Mouse (Mus musculus) liver, embryonic 16.5 days (tissue): ENCODE data around the gene Gp1ba. TPM values are rescaled to one million over a fixed set of nuclear protein-coding genes. Genes with fewer than 3 reads are reported as not detected.

Experiments used
- ATAC-seq: fragments of 200-750 bp; cut with Nextera tagmentation; 2 replicates; pipeline ENCODE4 v1.8.0; 2017; ENCODE audit warnings: low read depth, mild to moderate bottlenecking, moderate number of reproducible peaks, moderate library complexity
- H3K27ac ChIP-seq: fragments of 300-500 bp; sonication (generic); 2 replicates; pipeline ENCODE4 v1.5.1; 2014; ENCODE audit warnings: mild to moderate bottlenecking, low read length
- H3K27me3 ChIP-seq: fragments of 300-500 bp; sonication (generic); 2 replicates; pipeline ENCODE4 v1.6.1; 2014; ENCODE audit warnings: low read depth, low read length, mixed read lengths; ENCODE audit not compliant: control insufficient read depth, insufficient read depth
- H3K36me3 ChIP-seq: fragments of 300-500 bp; sonication (generic); 2 replicates; pipeline ENCODE4 v1.6.1; 2014; ENCODE audit warnings: mild to moderate bottlenecking; ENCODE audit not compliant: control insufficient read depth, insufficient read depth
- H3K4me1 ChIP-seq: fragments of 300-500 bp; sonication (generic); 2 replicates; pipeline ENCODE4 v1.6.1; 2014; ENCODE audit warnings: low read depth, low read length, mixed read lengths; ENCODE audit not compliant: control insufficient read depth
- H3K4me2 ChIP-seq: fragments of 300-500 bp; sonication (generic); 2 replicates; pipeline ENCODE4 v1.6.1; 2014; ENCODE audit warnings: low read depth, low read length, mixed read lengths
- H3K4me3 ChIP-seq: fragments of 300-500 bp; sonication (generic); 2 replicates; pipeline ENCODE4 v1.5.1; 2014; ENCODE audit warnings: low read depth, mild to moderate bottlenecking, low read length
- H3K9ac ChIP-seq: fragments of 300-500 bp; sonication (generic); 2 replicates; pipeline ENCODE4 v1.6.1; 2014; ENCODE audit warnings: low read depth, low read length
- H3K9me3 ChIP-seq: fragments of 300-500 bp; sonication (generic); replicated peaks from 2 replicates; pipeline ENCODE4 v1.6.1; 2016; ENCODE audit warnings: low read length; ENCODE audit not compliant: control insufficient read depth
- WGBS: fragments of 180-500 bp; shearing (Covaris S2); extraction: QIAGEN DNeasy Blood & Tissue Kit; methylation state at CpG from one replicate; pipeline ENCODE4 v1.1.7; 2014; ENCODE audit not compliant: insufficient replicate concordance; 5-methylcytosine and 5-hydroxymethylcytosine counted together
- polyA plus RNA-seq: library from polyadenylated mRNA; unstranded; fragments of >200 nt; fragmentation: Nextera tagmentation; extraction: Ambion mirVana; gene quantifications from 2 replicates; pipeline ENCODE4 v1.2.1, GENCODE M21; 2015

Gp1ba gene
- polyA plus RNA-seq, 1 experiment from 2014 or later, result 3.9 TPM

- no peaks in the 10 kb centered on the region for H3K9me3 ChIP-seq
- H3K4me1 ChIP-seq, result peaks cover 20% of the 10 kb centered on the region
- peaks cover 2% of the 10 kb centered on the region; the same call in 1 of the 2 replicates for H3K27me3 ChIP-seq
- H3K9ac ChIP-seq, result no peak overlapping the region
- no peak overlapping the region for H3K4me2 ChIP-seq
- H3K36me3 ChIP-seq, result peaks cover 14% of the 10 kb centered on the region
- WGBS, result 62% methylated on average over 8 of the region's 8 CpGs
- no peak overlapping the region for H3K4me3 ChIP-seq
- H3K27ac ChIP-seq, result no peak overlapping the region
- no peak for ATAC-seq
Observed at GRCm38 (mm10) chr11:70658942-70659341, 20.0 kb downstream of the Gp1ba start.

GRCm38 (mm10) chr11:70660571-70660970, 21.6 kb downstream of the Gp1ba start:
- ATAC-seq, result no peak
- Histone ChIP-seq H3K36me3 (peaks cover 24% of the 10 kb centered on the region), H3K9me3 (no peaks in the 10 kb centered on the region), H3K27me3 (peaks cover 2% of the 10 kb centered on the region; the same call in 1 of the 2 replicates), H3K9ac (no peak overlapping the region), H3K4me2 (no peak overlapping the region), H3K4me1 (peaks cover 14% of the 10 kb centered on the region), H3K27ac (no peak overlapping the region), H3K4me3 (no peak overlapping the region)
- WGBS, result 77% methylated on average over 8 of the region's 8 CpGs

- 83% methylated on average over 8 of the region's 8 CpGs for WGBS
- H3K36me3 ChIP-seq, result peaks cover 24% of the 10 kb centered on the region
Observed at GRCm38 (mm10) chr11:70663101-70663500, 24.2 kb downstream of the Gp1ba start.

GRCm38 (mm10) chr11:70663957-70664356, 25.0 kb downstream of the Gp1ba start:
- H3K4me1 ChIP-seq, result peaks cover 13% of the 10 kb centered on the region
- H3K4me2 ChIP-seq, result no peak overlapping the region
- WGBS, result 81% methylated on average over 6 of the region's 6 CpGs
- no peak for ATAC-seq
- no peak overlapping the region for H3K9ac ChIP-seq
- peaks cover 24% of the 10 kb centered on the region for H3K36me3 ChIP-seq
- no peak overlapping the region for H3K4me3 ChIP-seq
- H3K27ac ChIP-seq, result no peak overlapping the region
- H3K9me3 ChIP-seq, result no peaks in the 10 kb centered on the region
- H3K27me3 ChIP-seq, result no peaks in the 10 kb centered on the region

More at GRCm38 (mm10) chr11:70663101-70663500, 24.2 kb downstream of the Gp1ba start:
- Histone ChIP-seq H3K4me2 (no peak overlapping the region), H3K27ac (no peak overlapping the region), H3K27me3 (no peaks in the 10 kb centered on the region), H3K9ac (no peak overlapping the region), H3K4me1 (peaks cover 10% of the 10 kb centered on the region), H3K9me3 (no peaks in the 10 kb centered on the region), H3K4me3 (no peak overlapping the region)
- ATAC-seq, result no peak

- H3K36me3 ChIP-seq, result peaks cover 24% of the 10 kb centered on the region
- no peak for ATAC-seq
Observed at GRCm38 (mm10) chr11:70664741-70665140, 25.8 kb downstream of the Gp1ba start.

GRCm38 (mm10) chr11:70666687-70667086, 27.8 kb downstream of the Gp1ba start:
- Histone ChIP-seq H3K4me2 (0 out of 2 replicates have a peak overlapping the region, but pooled peaks have one; percentile 98), H3K4me3 (no peak overlapping the region), H3K9ac (no peak overlapping the region), H3K27ac (no peak overlapping the region), H3K27me3 (no peaks in the 10 kb centered on the region), H3K4me1 (peaks cover 22% of the 10 kb centered on the region), H3K9me3 (no peaks in the 10 kb centered on the region), H3K36me3 (peaks cover 24% of the 10 kb centered on the region)
- 80% methylated on average over 8 of the region's 8 CpGs for WGBS
- ATAC-seq, result no peak

More at GRCm38 (mm10) chr11:70664741-70665140, 25.8 kb downstream of the Gp1ba start:
- H3K9ac ChIP-seq, result no peak overlapping the region
- H3K27ac ChIP-seq, result no peak overlapping the region
- no peak overlapping the region for H3K4me3 ChIP-seq
- no peaks in the 10 kb centered on the region for H3K27me3 ChIP-seq
- 83% methylated on average over 9 of the region's 9 CpGs for WGBS
- H3K4me2 ChIP-seq, result no peak overlapping the region
- H3K9me3 ChIP-seq, result no peaks in the 10 kb centered on the region
- peaks cover 13% of the 10 kb centered on the region for H3K4me1 ChIP-seq

- no peaks in the 10 kb centered on the region for H3K27me3 ChIP-seq
- peak overlapping the region; percentile 57 for H3K9ac ChIP-seq
- H3K4me3 ChIP-seq, result peak overlapping the region; percentile 81
- peak overlapping the region; percentile 95 for H3K27ac ChIP-seq
- peaks cover 20% of the 10 kb centered on the region for H3K36me3 ChIP-seq
- H3K9me3 ChIP-seq, result no peaks in the 10 kb centered on the region
- peak overlapping the region; percentile 98 for H3K4me2 ChIP-seq
- H3K4me1 ChIP-seq, result peaks cover 27% of the 10 kb centered on the region
- WGBS, result 63% methylated on average over 14 of the region's 14 CpGs
- no peak for ATAC-seq
Observed at GRCm38 (mm10) chr11:70667271-70668150, 28.6 kb downstream of the Gp1ba start.

GRCm38 (mm10) chr11:70668335-70668770, 29.4 kb downstream of the Gp1ba start:
- peaks cover 14% of the 10 kb centered on the region for H3K36me3 ChIP-seq
- H3K27me3 ChIP-seq, result no peaks in the 10 kb centered on the region
- H3K27ac ChIP-seq, result peak overlapping the region; percentile 95
- peak; percentile 49 for ATAC-seq
- peak overlapping the region; percentile 57 for H3K9ac ChIP-seq
- peak overlapping the region; percentile 98 for H3K4me2 ChIP-seq
- no peaks in the 10 kb centered on the region for H3K9me3 ChIP-seq
- peak overlapping the region; percentile 81 for H3K4me3 ChIP-seq
- peaks cover 27% of the 10 kb centered on the region for H3K4me1 ChIP-seq
- under 1% methylated on average over 15 of the region's 15 CpGs for WGBS
